Mouse (Mus musculus): Measurements from ENCODE around the gene Trpm8. TPM values are rescaled to one million over a fixed set of nuclear protein-coding genes. Genes with fewer than 3 reads are reported as not detected.

The Trpm8 gene
- total RNA-seq, 2 experiments from 2014 or later = not detected

- peak; percentile 84 for ATAC-seq (replicated peaks; ENCODE audit: low FRiP score, low TSS enrichment, poor library complexity, severe bottlenecking)
These were observed 41.1 kb downstream of the Trpm8 start for GRCm38 (mm10) chr1:88318531-88319060.

- no peak for ATAC-seq (replicated peaks; ENCODE audit: low FRiP score, low TSS enrichment, poor library complexity, severe bottlenecking)
These were observed 43.4 kb downstream of the Trpm8 start for GRCm38 (mm10) chr1:88320821-88321395.

GRCm38 (mm10) chr1:88322146-88322545 lies 44.7 kb downstream of the Trpm8 start:
- ATAC-seq (replicated peaks; ENCODE audit: low FRiP score, low TSS enrichment, poor library complexity, severe bottlenecking) = no peak

- ATAC-seq (replicated peaks; ENCODE audit: low FRiP score, low TSS enrichment, poor library complexity, severe bottlenecking) = no peak
These were observed 45.6 kb downstream of the Trpm8 start for GRCm38 (mm10) chr1:88323101-88323500.

GRCm38 (mm10) chr1:88339481-88339880 lies 62.0 kb downstream of the Trpm8 start:
- no peak for ATAC-seq (replicated peaks; ENCODE audit: low FRiP score, low TSS enrichment, poor library complexity, severe bottlenecking)

GRCm38 (mm10) chr1:88342615-88343014 lies 65.2 kb downstream of the Trpm8 start:
- no peak for ATAC-seq (replicated peaks; ENCODE audit: low FRiP score, low TSS enrichment, poor library complexity, severe bottlenecking)

- ATAC-seq (replicated peaks; ENCODE audit: low FRiP score, low TSS enrichment, poor library complexity, severe bottlenecking) = no peak
These were observed 68.1 kb downstream of the Trpm8 start for GRCm38 (mm10) chr1:88345580-88345979.

- no peak for ATAC-seq (replicated peaks; ENCODE audit: low FRiP score, low TSS enrichment, poor library complexity, severe bottlenecking)
These were observed 71.1 kb downstream of the Trpm8 start for GRCm38 (mm10) chr1:88348496-88349005.

- ATAC-seq (replicated peaks; ENCODE audit: low FRiP score, low TSS enrichment, poor library complexity, severe bottlenecking) = no peak
These were observed 73.3 kb downstream of the Trpm8 start for GRCm38 (mm10) chr1:88350761-88351160.

GRCm38 (mm10) chr1:88355025-88355424 lies 77.6 kb downstream of the Trpm8 start:
- ATAC-seq (replicated peaks; ENCODE audit: low FRiP score, low TSS enrichment, poor library complexity, severe bottlenecking) = no peak

- ATAC-seq (replicated peaks; ENCODE audit: low FRiP score, low TSS enrichment, poor library complexity, severe bottlenecking) = no peak
These were observed 78.2 kb downstream of the Trpm8 start for GRCm38 (mm10) chr1:88355681-88356080.

- no peak for ATAC-seq (replicated peaks; ENCODE audit: low FRiP score, low TSS enrichment, poor library complexity, severe bottlenecking)
These were observed 79.2 kb downstream of the Trpm8 start for GRCm38 (mm10) chr1:88356616-88357015.

- peak; percentile 75 for ATAC-seq (replicated peaks; ENCODE audit: low FRiP score, low TSS enrichment, poor library complexity, severe bottlenecking)
These were observed 80.1 kb downstream of the Trpm8 start for GRCm38 (mm10) chr1:88357458-88358090.

- ATAC-seq (replicated peaks; ENCODE audit: low FRiP score, low TSS enrichment, poor library complexity, severe bottlenecking) = no peak
These were observed 80.7 kb downstream of the Trpm8 start for GRCm38 (mm10) chr1:88358102-88358654.

GRCm38 (mm10) chr1:88361085-88361484 lies 83.6 kb downstream of the Trpm8 start:
- ATAC-seq (replicated peaks; ENCODE audit: low FRiP score, low TSS enrichment, poor library complexity, severe bottlenecking) = no peak

GRCm38 (mm10) chr1:88366881-88367644 lies 89.6 kb downstream of the Trpm8 start:
- no peak for ATAC-seq (replicated peaks; ENCODE audit: low FRiP score, low TSS enrichment, poor library complexity, severe bottlenecking)

GRCm38 (mm10) chr1:88378446-88378845 lies 101.0 kb downstream of the Trpm8 start:
- ATAC-seq (replicated peaks; ENCODE audit: low FRiP score, low TSS enrichment, poor library complexity, severe bottlenecking) = no peak

- no peak for ATAC-seq (replicated peaks; ENCODE audit: low FRiP score, low TSS enrichment, poor library complexity, severe bottlenecking)
These were observed 114.2 kb downstream of the Trpm8 start for GRCm38 (mm10) chr1:88391632-88392031.

- ATAC-seq (replicated peaks; ENCODE audit: low FRiP score, low TSS enrichment, poor library complexity, severe bottlenecking) = no peak
These were observed 115.9 kb downstream of the Trpm8 start for GRCm38 (mm10) chr1:88393321-88393720.

- no peak for ATAC-seq (replicated peaks; ENCODE audit: low FRiP score, low TSS enrichment, poor library complexity, severe bottlenecking)
These were observed 125.9 kb downstream of the Trpm8 start for GRCm38 (mm10) chr1:88403378-88403777.
